Mouse (Mus musculus) gastrocnemius, adult 2 months (tissue): ENCODE measurements at regions not wholly inside any gene's neighbourhood (a gene's known extent, or its start where the extent isn't known, plus 50 kb on each side); places are given as distances from the start of the nearest gene placed in this dataset.

Experiments
- DNase-seq: peaks from one replicate; pipeline ENCODE4 v3.0.0; 2022
- H3K27ac ChIP-seq: fragments of 200-600 bp; 2 replicates; pipeline ENCODE4 v1.8.1; 2022; ENCODE audit warnings: mild to moderate bottlenecking
- H3K4me3 ChIP-seq: fragments of 200-600 bp; 2 replicates; pipeline ENCODE4 v1.8.1; 2022; ENCODE audit warnings: mild to moderate bottlenecking, moderate library complexity
- CTCF ChIP-seq: fragments of 200-600 bp; IDR thresholded peaks from 2 replicates; pipeline ENCODE4 v1.8.1; 2022; ENCODE audit warnings: antibody characterized with exemption, mild to moderate bottlenecking, moderate library complexity
- intact Hi-C: fragments of 180-260 bp; cut with DNase I; formaldehyde crosslinking; loops from one replicate; pipeline ENCODE4 v1.15.1; 2025

- intact Hi-C loops: no loop called here
- H3K27ac ChIP-seq: no peak overlapping the region
- TF ChIP-seq CTCF: no peak
- H3K4me3 ChIP-seq: no peak overlapping the region
- no peak for DNase-seq
These were observed 171.6 kb upstream of the Fbxo33 start for GRCm38 (mm10) chr12:59391103-59391502.

- DNase-seq: no peak
- H3K4me3 ChIP-seq: no peak overlapping the region
- no peak overlapping the region for H3K27ac ChIP-seq
- intact Hi-C loops: no loop called here
- TF ChIP-seq CTCF: peak; percentile 72
These were observed 163.3 kb upstream of the Fbxo33 start for GRCm38 (mm10) chr12:59382812-59383211.

- intact Hi-C loops: no loop called here
- Histone ChIP-seq H3K27ac (no peak overlapping the region), H3K4me3 (no peak overlapping the region)
- TF ChIP-seq CTCF: no peak
- no peak for DNase-seq
These were observed 122.1 kb upstream of the Fbxo33 start for GRCm38 (mm10) chr12:59341586-59341985.

GRCm38 (mm10) chr12:59330753-59331152, 111.2 kb upstream of the Fbxo33 start:
- intact Hi-C loops: no loop called here
- no peak for DNase-seq
- Histone ChIP-seq H3K27ac (no peak overlapping the region), H3K4me3 (no peak overlapping the region)
- TF ChIP-seq CTCF: no peak

GRCm38 (mm10) chr12:59312703-59313102, 93.2 kb upstream of the Fbxo33 start:
- TF ChIP-seq CTCF: no peak
- Histone ChIP-seq H3K27ac (no peak overlapping the region), H3K4me3 (no peak overlapping the region)
- no peak for DNase-seq
- intact Hi-C loops: no loop called here

- TF ChIP-seq CTCF: no peak
- H3K27ac ChIP-seq: no peak overlapping the region
These were observed 88.4 kb upstream of the Fbxo33 start for GRCm38 (mm10) chr12:59307958-59308357.

GRCm38 (mm10) chr12:59304522-59304921, 85.0 kb upstream of the Fbxo33 start:
- Histone ChIP-seq H3K27ac (no peak overlapping the region), H3K4me3 (no peak overlapping the region)
- intact Hi-C loops: no loop called here
- TF ChIP-seq CTCF: no peak
- no peak for DNase-seq

More at GRCm38 (mm10) chr12:59307958-59308357, 88.4 kb upstream of the Fbxo33 start:
- DNase-seq: no peak
- intact Hi-C loops: no loop called here
- H3K4me3 ChIP-seq: no peak overlapping the region
